Mouse (Mus musculus): ENCODE results near the gene Tanc1. TPM values are rescaled to one million over a fixed set of nuclear protein-coding genes. Genes with fewer than 3 reads are reported as not detected.

The Tanc1 gene
- total RNA-seq, 1 experiment from 2014 or later = 5.9 TPM

- ATAC-seq (ENCODE audit: extremely low read depth, insufficient number of reproducible peaks, low FRiP score, poor library complexity, severe bottlenecking) = no peak
These were observed 127.2 kb downstream of the Tanc1 start for GRCm38 (mm10) chr2:59739036-59739435.

GRCm38 (mm10) chr2:59742500-59743116 lies 130.8 kb downstream of the Tanc1 start:
- no peak for ATAC-seq (ENCODE audit: extremely low read depth, insufficient number of reproducible peaks, low FRiP score, poor library complexity, severe bottlenecking)

- ATAC-seq (ENCODE audit: extremely low read depth, insufficient number of reproducible peaks, low FRiP score, poor library complexity, severe bottlenecking) = no peak
These were observed 133.6 kb downstream of the Tanc1 start for GRCm38 (mm10) chr2:59745428-59745827.

GRCm38 (mm10) chr2:59746070-59746469 lies 134.2 kb downstream of the Tanc1 start:
- no peak for ATAC-seq (ENCODE audit: extremely low read depth, insufficient number of reproducible peaks, low FRiP score, poor library complexity, severe bottlenecking)

GRCm38 (mm10) chr2:59747757-59748156 lies 135.9 kb downstream of the Tanc1 start:
- ATAC-seq (ENCODE audit: extremely low read depth, insufficient number of reproducible peaks, low FRiP score, poor library complexity, severe bottlenecking) = no peak

GRCm38 (mm10) chr2:59749371-59749770 lies 137.5 kb downstream of the Tanc1 start:
- ATAC-seq (ENCODE audit: extremely low read depth, insufficient number of reproducible peaks, low FRiP score, poor library complexity, severe bottlenecking) = no peak

- ATAC-seq (ENCODE audit: extremely low read depth, insufficient number of reproducible peaks, low FRiP score, poor library complexity, severe bottlenecking) = no peak
These were observed 139.3 kb downstream of the Tanc1 start for GRCm38 (mm10) chr2:59751172-59751571.

GRCm38 (mm10) chr2:59752148-59752547 lies 140.3 kb downstream of the Tanc1 start:
- ATAC-seq (ENCODE audit: extremely low read depth, insufficient number of reproducible peaks, low FRiP score, poor library complexity, severe bottlenecking) = no peak

GRCm38 (mm10) chr2:59752766-59753165 lies 140.9 kb downstream of the Tanc1 start:
- no peak for ATAC-seq (ENCODE audit: extremely low read depth, insufficient number of reproducible peaks, low FRiP score, poor library complexity, severe bottlenecking)

GRCm38 (mm10) chr2:59756137-59756753 lies 144.4 kb downstream of the Tanc1 start:
- ATAC-seq (ENCODE audit: extremely low read depth, insufficient number of reproducible peaks, low FRiP score, poor library complexity, severe bottlenecking) = no peak

- ATAC-seq (ENCODE audit: extremely low read depth, insufficient number of reproducible peaks, low FRiP score, poor library complexity, severe bottlenecking) = no peak
These were observed 145.2 kb downstream of the Tanc1 start for GRCm38 (mm10) chr2:59757015-59757414.

GRCm38 (mm10) chr2:59758139-59758918 lies 146.5 kb downstream of the Tanc1 start:
- no peak for ATAC-seq (ENCODE audit: extremely low read depth, insufficient number of reproducible peaks, low FRiP score, poor library complexity, severe bottlenecking)

- ATAC-seq (ENCODE audit: extremely low read depth, insufficient number of reproducible peaks, low FRiP score, poor library complexity, severe bottlenecking) = no peak
These were observed 148.9 kb downstream of the Tanc1 start for GRCm38 (mm10) chr2:59760731-59761130.

- no peak for ATAC-seq (ENCODE audit: extremely low read depth, insufficient number of reproducible peaks, low FRiP score, poor library complexity, severe bottlenecking)
These were observed 149.3 kb downstream of the Tanc1 start for GRCm38 (mm10) chr2:59761183-59761582.

GRCm38 (mm10) chr2:59762277-59762676 lies 150.4 kb downstream of the Tanc1 start:
- no peak for ATAC-seq (ENCODE audit: extremely low read depth, insufficient number of reproducible peaks, low FRiP score, poor library complexity, severe bottlenecking)

- ATAC-seq (ENCODE audit: extremely low read depth, insufficient number of reproducible peaks, low FRiP score, poor library complexity, severe bottlenecking) = no peak
These were observed 153.8 kb downstream of the Tanc1 start for GRCm38 (mm10) chr2:59765671-59766070.

GRCm38 (mm10) chr2:59767893-59768292 lies 156.1 kb downstream of the Tanc1 start:
- no peak for ATAC-seq (ENCODE audit: extremely low read depth, insufficient number of reproducible peaks, low FRiP score, poor library complexity, severe bottlenecking)

- ATAC-seq (ENCODE audit: extremely low read depth, insufficient number of reproducible peaks, low FRiP score, poor library complexity, severe bottlenecking) = no peak
These were observed 157.0 kb downstream of the Tanc1 start for GRCm38 (mm10) chr2:59768661-59769384.

- ATAC-seq (ENCODE audit: extremely low read depth, insufficient number of reproducible peaks, low FRiP score, poor library complexity, severe bottlenecking) = no peak
These were observed 157.5 kb downstream of the Tanc1 start for GRCm38 (mm10) chr2:59769385-59769735.

- no peak for ATAC-seq (ENCODE audit: extremely low read depth, insufficient number of reproducible peaks, low FRiP score, poor library complexity, severe bottlenecking)
These were observed 159.9 kb downstream of the Tanc1 start for GRCm38 (mm10) chr2:59771708-59772107.

All from neutrophil, adult 5-6 weeks (primary cell).